Comparison of ENCODE assay signal across 8 mouse cellular contexts in the genomic region with DNA sequence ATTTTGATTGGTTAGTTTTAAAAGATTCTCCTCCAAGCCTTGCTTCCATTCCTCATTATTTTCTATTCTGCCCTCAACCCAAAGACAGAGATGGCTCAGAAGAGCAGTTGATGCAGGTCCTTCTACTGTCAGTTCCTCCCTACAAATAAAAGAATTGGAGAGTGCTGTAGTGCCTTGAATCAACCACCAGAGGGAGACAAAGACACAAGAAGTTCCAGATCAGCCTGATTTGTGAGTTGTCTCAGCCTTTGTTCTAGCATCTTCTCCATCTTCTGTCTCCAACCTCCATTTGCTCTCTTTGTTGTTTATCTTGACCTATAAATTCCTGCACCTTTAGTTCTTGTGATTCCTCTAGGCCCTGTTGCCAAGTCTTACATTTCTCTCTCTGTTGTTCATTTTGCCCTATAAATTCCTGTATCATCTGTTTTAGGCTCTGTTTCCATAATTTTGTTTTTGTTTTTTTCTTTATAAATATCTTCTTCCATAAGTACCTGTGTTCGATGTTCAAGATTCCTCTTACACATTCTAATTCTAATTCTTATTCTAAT. TPM values are rescaled to one million over a fixed set of nuclear protein-coding genes. Genes with fewer than 3 reads are reported as not detected.
DNase-seq lines count a peak whose midpoint lies in the region; ATAC-seq and TF ChIP-seq lines count a peak whose summit lies in the region.

No protein-coding gene starts in this region.

- ATAC-seq in liver, postnatal 0 days, result no peak
- no peak for ATAC-seq in liver, embryonic 12.5 days

- H3K27ac ChIP-seq in liver, postnatal 0 days (ENCODE audit: low read depth), result no peak overlapping the region
- no peak overlapping the region for H3K27ac ChIP-seq in liver, embryonic 12.5 days

- no peak overlapping the region for H3K4me2 ChIP-seq in liver, postnatal 0 days (ENCODE audit: low read depth, low read length)
- no peak overlapping the region for H3K4me2 ChIP-seq in liver, embryonic 12.5 days

- no peak overlapping the region for H3K4me3 ChIP-seq in liver, postnatal 0 days (ENCODE audit: low read depth, low read length)
- no peak overlapping the region for H3K4me3 ChIP-seq in liver, embryonic 12.5 days
- H3K4me3 ChIP-seq in lung, adult 2 months (replicated peaks; ENCODE audit: extremely low read depth, low read depth, low read length), result no peak overlapping the region

- peak; percentile 25 for DNase-seq in adrenal gland, adult 2 months
- no peak for DNase-seq in adrenal gland, postnatal 25 days
- no peak for DNase-seq in liver, postnatal 0 days
- DNase-seq in c-Kit-positive CD71-positive TER-119-positive erythroid progenitor cells, embryonic 14.5 days (ENCODE audit: low spot score), result peak; percentile 40
- DNase-seq in frontal cortex, postnatal 10 days (ENCODE audit: low spot score in 2 of 2), result peak; percentile 8 to 15
- DNase-seq in lung, adult 2 months, result no peak
- DNase-seq in thymus, postnatal 14 days, result peak; percentile 28

- H3K27me3 ChIP-seq in liver, postnatal 0 days (ENCODE audit: insufficient read depth, low read length), result no peaks in the 10 kb centered on the region
- no peaks in the 10 kb centered on the region for H3K27me3 ChIP-seq in liver, embryonic 12.5 days (replicated peaks)

- WGBS in liver, postnatal 0 days (ENCODE audit: insufficient replicate concordance), result 49% methylated on average over 1 of the region's 1 CpGs
- WGBS in liver, embryonic 12.5 days (ENCODE audit: insufficient replicate concordance), result 25% methylated on average over 1 of the region's 1 CpGs
- 58% methylated on average over 1 of the region's 1 CpGs for WGBS in lung, adult 2 months

- H3K9me3 ChIP-seq in liver, postnatal 0 days (ENCODE audit: low read length), result no peaks in the 10 kb centered on the region
- no peaks in the 10 kb centered on the region for H3K9me3 ChIP-seq in liver, embryonic 12.5 days (replicated peaks)

- peak; percentile 87 for TF ChIP-seq CTCF in liver, postnatal 0 days (IDR thresholded peaks at IDR 0.05; ENCODE audit: low read depth)
- peak; percentile 50; the same call in 1 of the 2 replicates for TF ChIP-seq CTCF in lung, adult 2 months (IDR thresholded peaks at IDR 0.05; ENCODE audit: insufficient read depth, low read length)

- no peak overlapping the region for H3K9ac ChIP-seq in liver, postnatal 0 days (replicated peaks)
- no peak overlapping the region for H3K9ac ChIP-seq in liver, embryonic 12.5 days

- TF ChIP-seq POLR2A in lung, adult 2 months (IDR thresholded peaks at IDR 0.05; ENCODE audit: borderline replicate concordance, extremely low read depth, low read depth, low read length), result no peak

- H3K4me1 ChIP-seq in liver, postnatal 0 days (ENCODE audit: insufficient read depth), result no peaks in the 10 kb centered on the region
- H3K4me1 ChIP-seq in liver, embryonic 12.5 days, result no peaks in the 10 kb centered on the region
- no peaks in the 10 kb centered on the region for H3K4me1 ChIP-seq in lung, adult 2 months (ENCODE audit: control insufficient read depth, insufficient read depth, low read length)

- H3K36me3 ChIP-seq in liver, postnatal 0 days (replicated peaks; ENCODE audit: insufficient read depth, low read length), result no peaks in the 10 kb centered on the region
- no peaks in the 10 kb centered on the region for H3K36me3 ChIP-seq in liver, embryonic 12.5 days

- no peak for TF ChIP-seq EP300 in liver, postnatal 0 days (IDR thresholded peaks at IDR 0.05; ENCODE audit: low read depth)

RNA-seq across cellular contexts. Expression of a gene that starts 6.2 kb away (rescaled TPM):
- not detected for total RNA-seq in adrenal gland, adult 2 months (2021)
- polyA plus RNA-seq in adrenal gland, adult 2 months (2012; rRNA removed), result not detected in 2 replicates
- not detected in 2 replicates for total RNA-seq in adrenal gland, postnatal 25 days (2021)
- 10.2 TPM in 1 of 2 replicates, not detected in the other for polyA plus RNA-seq in liver, postnatal 0 days (2015; fragmentation: Nextera tagmentation; extraction: Ambion mirVana)
- not detected in 2 replicates for polyA plus RNA-seq in liver, embryonic 12.5 days (2016; fragmentation: Nextera tagmentation; extraction: Ambion mirVana)
- polyA plus RNA-seq in lung, adult 2 months (2012; rRNA removed), result 0.37 TPM in 1 of 2 replicates, not detected in the other

Comparison
In these comparisons a context has a peak if more than half of its experiments do, and no peak if none do; other contexts are left out.
1. DNase-seq: peak in adrenal gland, adult 2 months (single experiment), c-Kit-positive CD71-positive TER-119-positive erythroid progenitor cells, embryonic 14.5 days (single experiment), frontal cortex, postnatal 10 days (2 of 2) and thymus, postnatal 14 days (single experiment); none in adrenal gland, postnatal 25 days (single experiment), liver, postnatal 0 days (single experiment) and lung, adult 2 months (single experiment).